In genomic region chr9:107675671-107676301, GRCm38 (mm10) we compare ENCODE assay signal across 8 mouse cellular contexts. TPM values are rescaled to one million over a fixed set of nuclear protein-coding genes. Genes with fewer than 3 reads are reported as not detected.
DNase-seq lines count a peak whose midpoint lies in the region; ATAC-seq lines count a peak whose summit lies in the region.

No protein-coding gene starts in this region.

- H3K4me1 ChIP-seq in hindbrain, embryonic 16.5 days (ENCODE audit: control insufficient read depth, insufficient read depth, low read depth, low read length): peaks cover 8% of the 10 kb centered on the region

- under 1% methylated on average over 39 of the region's 39 CpGs for WGBS in hindbrain, embryonic 16.5 days

- no peak overlapping the region for H3K27ac ChIP-seq in hindbrain, embryonic 16.5 days (ENCODE audit: low read depth, low read length)

- peak overlapping the region; percentile 58 for H3K9ac ChIP-seq in hindbrain, embryonic 16.5 days (ENCODE audit: low read depth, low read length)

- H3K27me3 ChIP-seq in hindbrain, embryonic 16.5 days (replicated peaks; ENCODE audit: control insufficient read depth, insufficient read depth, low read length): peaks cover 17% of the 10 kb centered on the region

- H3K36me3 ChIP-seq in hindbrain, embryonic 16.5 days (ENCODE audit: control insufficient read depth, insufficient read depth, low read length): no peaks in the 10 kb centered on the region

- intact Hi-C loops in left cerebral cortex, postnatal 36 days (cut with DNase I): loop anchor here (1.0 to 2.0 kb wide), 2 partner anchors 30 to 73 kb away; no protein-coding TSS in a partner anchor

- peak; percentile 83 for DNase-seq in Muller cell, postnatal 12 days (ENCODE audit: inconsistent ontology term)
- peak; percentile 84 to 85 for DNase-seq in cerebellum, postnatal 10 days
- DNase-seq in gastrocnemius, adult 18-20 months (ENCODE audit: low spot score): peak; percentile 72
- peak; percentile 61 to 71 for DNase-seq in left cerebral cortex, postnatal 36 days (ENCODE audit: low spot score in 2 of 2)
- DNase-seq in mesoderm, embryonic 11.5 days (ENCODE audit: low read depth, low spot score): peak; percentile 84
- DNase-seq in right cerebral cortex, postnatal 25 days: peak; percentile 73
- DNase-seq in adipocyte (ENCODE audit: low spot score): no peak

- H3K4me3 ChIP-seq in hindbrain, embryonic 16.5 days (ENCODE audit: low read length): peak overlapping the region; percentile 34

- H3K4me2 ChIP-seq in hindbrain, embryonic 16.5 days (ENCODE audit: low read length): peak overlapping the region; percentile 61

- H3K9me3 ChIP-seq in hindbrain, embryonic 16.5 days (ENCODE audit: control insufficient read depth, low read length): no peaks in the 10 kb centered on the region

- peak; percentile 67 for ATAC-seq in hindbrain, embryonic 16.5 days

RNA-seq across cellular contexts. Expression of gene Gnat1, which starts 3.7 kb away (rescaled TPM):
- total RNA-seq in gastrocnemius, adult 18-20 months (2021): not detected
- polyA plus RNA-seq in hindbrain, embryonic 16.5 days (2015; fragmentation: Nextera tagmentation; extraction: Ambion mirVana): 1.3 and 2.7 TPM in 2 replicates
- total RNA-seq in left cerebral cortex, postnatal 36 days (2021): 1 to 10 TPM in 1 of 2 experiments, under 1 TPM in 1; 0.41 to 1.2 TPM

RNA-seq across cellular contexts. Expression of gene Slc38a3, which starts 6.5 kb away (rescaled TPM):
- 10 to 100 TPM; 57.7 to 62.0 TPM for total RNA-seq in gastrocnemius, adult 18-20 months (2021)
- polyA plus RNA-seq in hindbrain, embryonic 16.5 days (2015; fragmentation: Nextera tagmentation; extraction: Ambion mirVana): 53.2 and 55.0 TPM in 2 replicates
- 10 to 100 TPM; 66.3 to 66.8 TPM for total RNA-seq in left cerebral cortex, postnatal 36 days (2021)

RNA-seq across cellular contexts. Expression of gene Sema3f, which starts 34.5 kb away (rescaled TPM):
- total RNA-seq in gastrocnemius, adult 18-20 months (2021): 1 to 10 TPM; 6.2 to 6.8 TPM
- 10.0 and 13.0 TPM in 2 replicates for polyA plus RNA-seq in hindbrain, embryonic 16.5 days (2015; fragmentation: Nextera tagmentation; extraction: Ambion mirVana)
- 10 to 100 TPM; 16.6 to 17.2 TPM for total RNA-seq in left cerebral cortex, postnatal 36 days (2021)

RNA-seq across cellular contexts. Expression of gene Gnai2, which starts 40.6 kb away (rescaled TPM):
- total RNA-seq in gastrocnemius, adult 18-20 months (2021): 10 to 100 TPM; 59.3 to 75.5 TPM
- 302 and 317 TPM in 2 replicates for polyA plus RNA-seq in hindbrain, embryonic 16.5 days (2015; fragmentation: Nextera tagmentation; extraction: Ambion mirVana)
- 100 to 1,000 TPM; 215 to 221 TPM for total RNA-seq in left cerebral cortex, postnatal 36 days (2021)
